Mouse (Mus musculus) forebrain, postnatal 0 days (tissue): ENCODE measurements around the gene F3. TPM values are rescaled to one million over a fixed set of nuclear protein-coding genes. Genes with fewer than 3 reads are reported as not detected.

Experiments used
- ATAC-seq: fragments of 200-750 bp; cut with Nextera tagmentation; 2 replicates; pipeline ENCODE4 v1.8.0; 2017; ENCODE audit warnings: mild to moderate bottlenecking, moderate library complexity
- DNase-seq: peaks from one replicate; pipeline ENCODE4 v3.0.0-alpha.2; 2015
- H3K27ac ChIP-seq: fragments of 300-500 bp; sonication (generic); 2 replicates; pipeline ENCODE4 v1.5.1; 2014; ENCODE audit warnings: low read depth, mild to moderate bottlenecking, antibody characterized with exemption, low read length, moderate library complexity, mixed read lengths
- H3K27me3 ChIP-seq: fragments of 300-500 bp; sonication (generic); 2 replicates; pipeline ENCODE4 v1.6.1; 2014; ENCODE audit warnings: mild to moderate bottlenecking, low read length, mixed read lengths; ENCODE audit not compliant: insufficient read depth
- H3K36me3 ChIP-seq: fragments of 300-500 bp; sonication (generic); 2 replicates; pipeline ENCODE4 v1.6.1; 2014; ENCODE audit warnings: mild to moderate bottlenecking, moderate library complexity; ENCODE audit not compliant: insufficient read depth
- H3K4me1 ChIP-seq: fragments of 300-500 bp; sonication (generic); 2 replicates; pipeline ENCODE4 v1.6.1; 2014; ENCODE audit warnings: antibody characterized with exemption; ENCODE audit not compliant: insufficient read depth
- H3K4me2 ChIP-seq: fragments of 300-500 bp; sonication (generic); 2 replicates; pipeline ENCODE4 v1.6.1; 2014; ENCODE audit warnings: low read depth, mild to moderate bottlenecking, moderate library complexity
- H3K4me3 ChIP-seq: fragments of 300-500 bp; sonication (generic); 2 replicates; pipeline ENCODE4 v1.5.1; 2014; ENCODE audit warnings: low read depth, low read length, mixed read lengths
- H3K9ac ChIP-seq: fragments of 300-500 bp; sonication (generic); 2 replicates; pipeline ENCODE4 v1.6.1; 2014; ENCODE audit warnings: mild to moderate bottlenecking
- H3K9me3 ChIP-seq: fragments of 300-500 bp; sonication (generic); 2 replicates; pipeline ENCODE4 v1.6.1; 2016; ENCODE audit warnings: low read length
- CTCF ChIP-seq: sonication (generic); IDR thresholded peaks from 2 replicates; pipeline ENCODE4 v1.5.1; 2016; ENCODE audit warnings: antibody characterized with exemption, control low read depth, low read depth
- WGBS: fragments of 180-500 bp; shearing (Covaris S2); extraction: QIAGEN DNeasy Blood & Tissue Kit; methylation state at CpG from one replicate; pipeline ENCODE4 v1.1.7; 2014; 5-methylcytosine and 5-hydroxymethylcytosine counted together
- polyA plus RNA-seq: library from polyadenylated mRNA; unstranded; fragments of >200 nt; fragmentation: Nextera tagmentation; extraction: Ambion mirVana; gene quantifications from 2 replicates; pipeline ENCODE4 v1.2.1, GENCODE M21; 2015
- total RNA-seq: library from RNA; depleted of rRNA; stranded (reverse); fragments of >200 nt; gene quantifications from 2 replicates; pipeline ENCODE4 v1.2.3, GENCODE M21; 2014

F3 gene
- total and polyA plus RNA-seq, 2 experiments from 2014 or later, result 11.5 to 14.2 TPM

- H3K4me3 ChIP-seq, result no peak overlapping the region
- no peaks in the 10 kb centered on the region for H3K36me3 ChIP-seq
- H3K27ac ChIP-seq, result no peak overlapping the region
- H3K9me3 ChIP-seq, result no peaks in the 10 kb centered on the region
- DNase-seq, result no peak
- ATAC-seq, result no peak
- no peak overlapping the region for H3K4me2 ChIP-seq
- TF ChIP-seq CTCF, result no peak
- H3K27me3 ChIP-seq, result no peaks in the 10 kb centered on the region
- H3K9ac ChIP-seq, result no peak overlapping the region
- no peaks in the 10 kb centered on the region for H3K4me1 ChIP-seq
- WGBS, result 90% methylated on average over 4 of the region's 4 CpGs
Measured at GRCm38 (mm10) chr3:121684963-121685362, 38.4 kb upstream of the F3 start.

- Histone ChIP-seq H3K4me3 (no peak overlapping the region), H3K9ac (no peak overlapping the region), H3K9me3 (no peaks in the 10 kb centered on the region), H3K27me3 (no peaks in the 10 kb centered on the region), H3K36me3 (no peaks in the 10 kb centered on the region), H3K4me1 (no peaks in the 10 kb centered on the region), H3K4me2 (no peak overlapping the region), H3K27ac (no peak overlapping the region)
- ATAC-seq (no peak), DNase-seq (no peak)
- TF ChIP-seq CTCF, result no peak
- WGBS, result 25% methylated on average over 1 of the region's 1 CpGs
Measured at GRCm38 (mm10) chr3:121685985-121686384, 37.4 kb upstream of the F3 start.

GRCm38 (mm10) chr3:121686408-121686911 is 36.9 kb upstream of the F3 start:
- H3K27ac ChIP-seq, result no peak overlapping the region
- WGBS, result 11% methylated on average over 4 of the region's 4 CpGs
- no peak for TF ChIP-seq CTCF
- no peak overlapping the region for H3K4me3 ChIP-seq
- no peaks in the 10 kb centered on the region for H3K27me3 ChIP-seq
- peak; percentile 85 for ATAC-seq
- no peak overlapping the region for H3K9ac ChIP-seq
- H3K9me3 ChIP-seq, result no peaks in the 10 kb centered on the region
- no peak overlapping the region for H3K4me2 ChIP-seq
- H3K4me1 ChIP-seq, result no peaks in the 10 kb centered on the region
- peak; percentile 63 for DNase-seq
- no peaks in the 10 kb centered on the region for H3K36me3 ChIP-seq

- DNase-seq, result no peak
Measured at GRCm38 (mm10) chr3:121687741-121688140, 35.6 kb upstream of the F3 start.

GRCm38 (mm10) chr3:121689029-121689428 is 34.3 kb upstream of the F3 start:
- no peaks in the 10 kb centered on the region for H3K4me1 ChIP-seq
- H3K9me3 ChIP-seq, result no peaks in the 10 kb centered on the region
- TF ChIP-seq CTCF, result no peak
- no peak overlapping the region for H3K4me3 ChIP-seq
- no peaks in the 10 kb centered on the region for H3K36me3 ChIP-seq
- H3K4me2 ChIP-seq, result no peak overlapping the region
- no peak overlapping the region for H3K27ac ChIP-seq
- no peaks in the 10 kb centered on the region for H3K27me3 ChIP-seq
- no peak for DNase-seq
- H3K9ac ChIP-seq, result no peak overlapping the region
- no peak for ATAC-seq
- WGBS, result 84% methylated on average over 5 of the region's 5 CpGs

More at GRCm38 (mm10) chr3:121687741-121688140, 35.6 kb upstream of the F3 start:
- ATAC-seq, result no peak
- H3K4me1 ChIP-seq, result no peaks in the 10 kb centered on the region
- no peak overlapping the region for H3K9ac ChIP-seq
- no peaks in the 10 kb centered on the region for H3K36me3 ChIP-seq
- H3K4me2 ChIP-seq, result no peak overlapping the region
- H3K4me3 ChIP-seq, result no peak overlapping the region
- no peak overlapping the region for H3K27ac ChIP-seq
- 81% methylated on average over 3 of the region's 3 CpGs for WGBS
- TF ChIP-seq CTCF, result no peak
- H3K27me3 ChIP-seq, result no peaks in the 10 kb centered on the region
- H3K9me3 ChIP-seq, result no peaks in the 10 kb centered on the region

GRCm38 (mm10) chr3:121689697-121690096 is 33.6 kb upstream of the F3 start:
- no peak for TF ChIP-seq CTCF
- 93% methylated on average over 3 of the region's 3 CpGs for whole genome bisulfite sequencing
- H3K4me2 ChIP-seq, result no peak overlapping the region
- H3K36me3 ChIP-seq, result no peaks in the 10 kb centered on the region
- H3K4me1 ChIP-seq, result no peaks in the 10 kb centered on the region
- H3K9ac ChIP-seq, result no peak overlapping the region
- ATAC-seq (no peak), DNase-seq (no peak)
- no peaks in the 10 kb centered on the region for H3K9me3 ChIP-seq
- H3K4me3 ChIP-seq, result no peak overlapping the region
- no peaks in the 10 kb centered on the region for H3K27me3 ChIP-seq
- H3K27ac ChIP-seq, result no peak overlapping the region

- Histone ChIP-seq H3K36me3 (no peaks in the 10 kb centered on the region), H3K4me2 (no peak overlapping the region), H3K27me3 (no peaks in the 10 kb centered on the region), H3K4me3 (no peak overlapping the region), H3K4me1 (no peaks in the 10 kb centered on the region), H3K9me3 (no peaks in the 10 kb centered on the region), H3K27ac (no peak overlapping the region), H3K9ac (no peak overlapping the region)
- DNase-seq, result no peak
- no peak for TF ChIP-seq CTCF
- WGBS, result 83% methylated on average over 13 of the region's 13 CpGs
- ATAC-seq, result no peak
Measured at GRCm38 (mm10) chr3:121693001-121693730, 30.2 kb upstream of the F3 start.
